Mouse (Mus musculus): Measurements from ENCODE around the gene Adamts14. TPM values are rescaled to one million over a fixed set of nuclear protein-coding genes. Genes with fewer than 3 reads are reported as not detected.

The Adamts14 gene
- total RNA-seq, 2 experiments from 2014 or later = 2.1 to 2.4 TPM

DNA sequence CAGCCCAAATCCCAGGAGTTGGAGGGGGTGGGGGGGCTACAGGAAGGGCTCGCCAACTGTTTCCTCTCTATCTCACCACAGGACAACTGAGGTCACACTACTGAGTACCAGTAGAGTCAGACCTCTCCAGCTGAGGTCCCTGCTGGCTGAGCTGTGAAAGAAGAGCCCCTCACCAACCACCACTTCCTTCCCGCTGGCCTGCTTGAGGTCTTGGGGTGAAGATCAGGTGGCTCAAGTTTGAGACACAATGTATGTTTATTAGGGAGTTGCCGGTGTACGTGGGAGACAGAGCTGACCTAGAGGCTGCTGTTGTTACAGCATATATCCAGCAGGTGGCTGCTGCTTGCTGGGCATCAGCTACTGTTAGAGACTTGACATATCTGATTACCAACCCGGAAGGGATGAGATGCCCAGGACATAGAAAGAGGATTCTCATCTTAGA is 2.5 kb upstream of the Adamts14 start:
- no peak for DNase-seq

DNA sequence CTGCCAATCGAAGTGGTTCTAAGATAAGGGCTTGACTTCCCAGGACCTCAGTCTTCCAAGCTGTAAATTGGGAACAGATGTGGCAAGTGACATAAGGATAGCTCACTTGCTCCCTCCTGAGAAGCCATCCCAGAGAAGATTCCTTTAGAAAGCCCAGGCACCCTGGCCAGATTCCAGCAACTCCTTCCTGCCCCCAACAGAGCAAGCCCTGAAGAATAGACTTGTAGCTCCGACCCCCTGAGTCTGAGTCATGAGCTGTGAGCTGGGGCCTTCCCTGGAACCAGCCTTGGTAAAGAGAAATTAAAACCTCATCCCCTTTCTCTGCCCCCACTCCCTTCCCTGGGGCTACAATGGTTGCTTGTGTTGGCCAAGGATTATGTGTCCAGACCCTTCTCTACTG is 1.3 kb upstream of the Adamts14 start:
- DNase-seq = no peak

DNA sequence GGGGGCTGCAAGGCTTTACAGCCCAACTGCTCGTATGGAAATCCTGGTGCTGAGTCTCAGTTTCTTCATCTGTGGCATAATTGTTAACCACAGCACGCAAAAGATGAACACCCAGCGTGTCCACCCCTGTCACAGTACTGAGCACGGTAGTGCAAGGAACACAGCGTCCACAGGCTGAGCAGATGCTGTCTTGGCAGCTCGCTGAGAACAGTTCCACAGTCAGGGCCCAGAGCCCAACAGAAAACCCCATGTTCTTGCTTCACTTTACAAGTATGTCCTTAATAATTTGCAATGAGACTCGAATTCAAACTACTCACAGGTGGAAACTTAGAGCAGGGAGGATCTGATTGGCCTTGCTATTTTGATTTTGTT is 592 bp upstream of the Adamts14 start:
- DNase-seq = peak; percentile 70

DNA sequence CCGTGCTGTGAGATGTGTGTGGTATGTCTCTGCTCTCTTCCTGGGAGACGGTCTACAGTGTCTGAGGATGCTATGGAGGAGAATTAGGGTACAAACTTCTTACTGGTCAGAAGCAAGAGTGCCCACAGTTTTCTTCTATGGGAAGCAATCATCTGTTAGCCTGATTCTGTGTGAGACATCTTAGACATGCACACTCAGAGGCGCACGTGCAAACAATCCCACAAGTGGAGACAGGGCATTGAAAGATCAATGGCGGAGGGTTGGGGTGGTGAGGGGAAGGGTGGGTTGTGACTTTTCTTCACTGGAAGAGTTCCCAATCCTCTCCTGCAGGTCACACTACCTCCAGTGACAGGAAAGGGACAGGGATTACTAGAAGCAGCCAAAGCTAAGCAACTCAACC is 607 bp downstream of the Adamts14 start:
- no peak for DNase-seq

DNA sequence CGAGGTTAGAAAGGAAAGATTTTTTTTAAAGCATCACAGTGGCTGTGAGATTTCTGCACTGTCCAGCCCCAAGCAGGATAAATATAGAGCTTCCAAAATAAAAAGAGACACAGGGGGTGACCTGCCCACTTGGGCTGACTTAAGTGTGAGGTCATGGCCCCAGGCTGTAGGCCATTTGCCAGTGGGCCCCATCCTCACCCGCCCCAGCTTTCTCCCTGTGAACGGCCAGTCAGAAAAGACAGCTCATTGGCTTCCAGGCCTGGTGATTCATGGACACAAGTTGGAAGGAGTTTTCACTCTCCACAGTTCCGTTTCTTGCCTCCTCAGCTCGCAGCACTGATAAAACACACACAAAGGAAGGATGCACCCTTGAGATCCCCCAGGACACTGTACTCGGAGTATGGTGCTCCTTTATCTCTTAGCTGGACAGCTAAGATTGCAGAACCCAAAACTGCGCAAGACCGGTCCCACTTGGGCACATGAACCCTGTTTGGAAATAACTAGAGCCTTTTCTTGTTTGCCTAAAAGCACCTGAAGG is 1.1 kb downstream of the Adamts14 start:
- peak; percentile 68 for DNase-seq

DNA sequence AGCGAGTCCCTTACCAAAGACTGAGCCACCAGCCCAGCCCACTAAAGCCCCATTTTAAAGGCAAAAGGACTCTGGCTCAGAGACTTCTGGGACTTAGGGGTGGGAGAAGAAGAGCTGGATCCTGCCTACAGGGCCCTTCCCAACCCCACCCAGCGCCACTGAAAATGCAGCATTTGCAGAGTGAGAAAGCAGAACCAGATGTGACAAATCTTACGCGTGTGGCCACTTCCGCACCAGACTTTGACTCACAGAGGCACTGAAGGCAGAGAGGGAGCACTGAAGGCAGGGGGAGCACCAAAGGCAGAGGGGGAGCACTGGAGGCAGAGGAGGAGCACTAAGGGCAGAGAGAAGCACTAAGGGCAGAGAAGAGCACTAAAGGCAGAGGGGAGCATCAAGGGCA is 5.9 kb downstream of the Adamts14 start:
- DNase-seq = no peak

DNA sequence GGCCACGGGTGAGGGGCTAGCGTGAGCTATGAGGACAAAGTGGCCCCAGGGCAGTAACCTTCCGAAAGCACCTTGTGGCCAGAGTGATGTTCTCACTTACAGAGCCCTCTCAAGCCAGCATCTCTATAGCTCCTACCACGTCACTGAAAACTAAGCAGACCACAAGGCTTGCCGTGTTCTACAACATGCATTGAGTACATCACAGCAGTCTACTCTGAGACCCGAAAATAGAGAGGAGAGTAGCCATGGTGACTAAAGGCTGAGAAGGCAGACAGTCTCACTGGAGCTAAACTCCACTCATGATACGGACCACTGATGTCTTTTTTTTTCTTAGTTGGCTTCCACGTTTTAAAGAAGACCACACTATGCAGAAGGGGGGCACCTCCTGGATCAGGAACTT is 9.6 kb downstream of the Adamts14 start:
- DNase-seq = no peak

DNA sequence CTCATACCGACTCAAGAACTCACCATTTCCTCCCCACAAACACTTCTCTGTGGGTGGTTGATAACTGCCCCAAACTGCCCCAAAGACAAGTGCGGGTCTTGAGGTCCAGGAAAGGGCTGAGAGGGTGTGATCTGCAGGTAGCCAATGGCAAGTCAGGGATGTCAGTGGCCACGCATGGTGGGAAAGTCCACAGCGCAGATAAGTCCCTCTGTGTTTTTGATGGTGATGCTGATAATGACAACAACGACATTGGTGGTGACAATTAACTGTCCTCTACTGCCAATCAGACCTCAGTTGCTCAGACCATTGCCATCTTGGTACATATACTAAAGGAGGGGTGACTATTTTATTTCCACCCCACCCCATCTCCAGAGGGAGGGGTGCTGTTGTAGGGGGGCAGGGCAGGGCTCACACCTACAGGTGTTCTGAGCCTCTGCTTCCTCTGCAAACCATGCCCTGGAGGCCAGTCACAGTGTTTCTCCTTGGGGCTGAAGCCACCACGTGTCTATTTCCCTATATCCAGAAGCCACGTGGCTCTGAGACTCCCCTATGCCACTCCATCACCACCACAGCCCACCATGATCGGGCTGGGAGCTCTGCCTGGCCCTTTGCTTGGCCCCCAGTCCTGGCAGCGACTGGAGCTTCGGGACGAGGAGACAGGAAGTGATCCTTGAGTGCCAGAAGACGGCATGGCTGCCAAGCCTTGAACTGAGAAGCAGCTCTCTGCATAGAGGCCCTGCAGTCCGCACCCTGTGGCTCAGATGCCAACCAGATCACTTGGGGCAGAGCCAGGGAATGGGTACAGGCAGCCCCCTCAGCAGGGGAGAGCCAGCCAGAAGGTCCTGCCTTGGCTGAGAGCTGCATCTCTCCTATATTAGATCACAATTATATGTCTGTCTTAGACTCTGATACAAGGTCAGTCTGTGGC is 11.7 kb downstream of the Adamts14 start:
- no peak for DNase-seq

DNA sequence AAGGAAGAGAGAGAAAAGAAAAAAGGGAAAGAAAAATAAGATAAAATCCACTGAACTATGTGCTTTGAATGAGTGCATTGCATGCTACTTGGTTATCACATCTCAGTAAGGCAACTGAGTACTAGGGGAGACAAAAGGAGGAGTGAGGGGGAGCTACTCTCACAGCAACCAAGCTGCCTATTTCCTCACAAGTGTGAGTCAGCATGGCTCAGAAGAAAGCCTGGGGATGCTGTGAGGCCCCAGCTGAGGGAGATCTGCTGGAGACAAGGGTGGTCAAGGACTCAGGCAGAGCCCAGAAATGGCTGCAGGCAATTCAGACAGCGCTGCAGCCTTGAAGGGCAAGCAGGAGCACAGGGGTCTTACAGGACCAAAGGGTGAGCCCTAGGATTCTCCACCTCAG is 15.1 kb downstream of the Adamts14 start:
- no peak for DNase-seq

DNA sequence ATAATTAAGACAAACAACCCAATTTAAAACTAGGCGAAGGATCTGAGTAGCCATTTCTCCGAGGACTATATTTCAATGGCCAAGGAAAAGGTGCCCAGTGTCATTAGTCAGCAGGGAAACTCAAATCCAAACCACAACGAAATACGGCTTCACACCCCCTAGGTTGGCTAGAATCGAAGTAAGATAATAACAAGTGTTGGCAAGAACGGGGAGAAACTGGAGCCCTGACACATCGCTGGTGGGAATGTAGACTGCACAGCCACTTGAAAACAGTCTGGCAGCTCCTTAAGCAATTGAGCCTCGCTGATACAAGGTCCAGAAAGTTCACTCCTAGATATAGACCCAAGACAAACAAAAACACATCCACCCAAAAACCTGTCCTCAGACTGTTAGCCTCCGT is 16.6 kb downstream of the Adamts14 start:
- DNase-seq = peak; percentile 48

DNA sequence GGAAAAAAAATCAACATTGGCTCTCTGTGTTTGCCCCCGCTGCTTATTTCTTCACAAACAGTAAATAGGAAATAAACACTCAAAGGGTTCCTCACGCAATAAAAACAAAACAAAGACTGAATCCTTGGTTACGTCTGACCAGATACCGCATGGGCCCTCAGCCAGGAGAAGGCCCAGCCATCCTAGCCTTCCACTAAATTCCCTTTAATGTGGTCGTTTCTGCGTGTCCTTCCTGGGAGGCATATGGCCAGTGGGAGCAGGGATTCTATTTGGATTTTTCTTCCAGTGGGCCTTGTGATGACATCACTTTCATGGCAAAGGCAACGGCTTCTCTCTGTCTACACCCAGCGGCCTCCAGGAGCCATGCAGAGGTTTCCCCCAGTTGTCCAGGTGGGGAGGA is 18.0 kb downstream of the Adamts14 start:
- DNase-seq = no peak

DNA sequence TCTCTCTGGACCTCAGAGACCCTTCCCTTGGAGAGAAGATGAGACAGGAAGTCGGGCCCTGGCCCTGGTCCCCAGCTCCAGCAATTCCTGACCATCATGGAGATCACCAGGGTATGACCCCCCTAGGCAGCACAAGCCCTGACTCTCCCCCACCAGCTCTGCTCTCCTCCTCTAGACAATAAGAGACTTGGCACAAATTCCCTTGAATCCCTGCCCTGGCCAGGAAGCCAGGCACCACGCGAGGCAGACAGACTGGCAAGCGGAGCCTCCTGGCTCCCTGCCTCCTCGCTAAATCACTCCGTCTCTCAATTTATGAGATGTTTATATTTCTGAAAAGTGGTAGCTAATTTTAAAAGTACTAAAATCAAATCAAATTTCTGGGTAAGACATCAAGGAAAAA is 18.5 kb downstream of the Adamts14 start:
- DNase-seq = no peak

DNA sequence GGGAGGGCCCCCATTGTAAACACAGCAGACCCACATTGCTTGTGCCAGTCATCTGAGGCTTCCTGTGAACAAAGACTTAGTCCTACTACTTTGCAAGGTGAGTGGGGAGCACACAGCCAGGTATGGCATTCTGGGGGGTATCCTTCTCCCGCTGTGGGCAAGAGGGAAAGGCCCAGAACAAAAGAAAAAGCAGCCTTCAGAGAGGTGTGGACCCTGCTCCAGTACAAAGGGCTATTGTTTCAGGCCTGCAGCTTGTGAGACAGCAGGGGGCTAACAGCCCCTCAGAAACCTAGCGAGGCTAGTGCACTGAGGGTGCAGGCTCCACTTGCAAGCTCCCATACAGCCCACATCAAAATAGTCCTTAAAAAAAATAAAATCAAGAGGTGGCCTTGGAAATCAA is 23.3 kb downstream of the Adamts14 start:
- DNase-seq = no peak

DNA sequence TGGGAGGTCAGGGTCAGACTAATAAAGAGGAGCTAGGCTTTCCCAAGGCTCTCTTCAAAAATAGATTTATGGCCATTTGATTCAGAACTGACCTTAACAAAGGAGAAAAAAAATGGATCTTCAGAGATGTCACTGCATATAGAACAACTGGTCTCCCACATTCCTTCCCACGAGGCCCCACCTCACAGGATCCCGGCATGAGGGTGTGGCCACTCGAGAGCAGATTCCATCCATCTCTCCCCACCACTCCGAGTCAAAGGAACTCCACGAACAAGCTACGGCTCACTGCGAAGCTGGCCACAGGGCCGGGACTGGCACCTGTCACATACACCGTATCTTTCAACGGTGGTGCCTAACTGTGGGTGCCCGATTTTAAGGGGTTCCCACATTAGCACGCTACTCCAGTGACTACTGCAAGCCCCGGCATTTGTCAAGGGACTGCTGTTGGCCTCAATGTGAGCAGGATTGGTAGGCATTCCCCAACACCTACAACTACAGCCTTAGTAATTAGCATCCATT is 24.6 kb downstream of the Adamts14 start:
- no peak for DNase-seq

DNA sequence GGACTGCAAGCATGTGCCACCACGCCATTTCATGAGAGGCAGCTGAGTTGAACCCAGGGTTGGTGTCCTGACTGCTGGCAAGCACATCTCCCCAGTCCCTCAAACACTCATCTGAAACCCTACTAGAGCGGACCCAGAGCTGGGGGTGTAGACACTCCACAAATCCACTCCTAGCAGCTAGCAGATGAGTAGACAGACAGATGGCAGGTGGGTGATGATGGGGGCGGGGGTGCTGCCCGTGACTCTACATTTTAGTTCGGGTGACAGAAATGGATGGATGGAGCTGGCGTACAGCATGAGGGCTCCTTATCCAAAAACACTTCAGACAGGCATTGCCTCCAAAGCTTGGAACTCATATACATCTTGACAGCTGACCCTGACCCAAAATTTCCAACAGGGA is 26.9 kb downstream of the Adamts14 start:
- DNase-seq = no peak

DNA sequence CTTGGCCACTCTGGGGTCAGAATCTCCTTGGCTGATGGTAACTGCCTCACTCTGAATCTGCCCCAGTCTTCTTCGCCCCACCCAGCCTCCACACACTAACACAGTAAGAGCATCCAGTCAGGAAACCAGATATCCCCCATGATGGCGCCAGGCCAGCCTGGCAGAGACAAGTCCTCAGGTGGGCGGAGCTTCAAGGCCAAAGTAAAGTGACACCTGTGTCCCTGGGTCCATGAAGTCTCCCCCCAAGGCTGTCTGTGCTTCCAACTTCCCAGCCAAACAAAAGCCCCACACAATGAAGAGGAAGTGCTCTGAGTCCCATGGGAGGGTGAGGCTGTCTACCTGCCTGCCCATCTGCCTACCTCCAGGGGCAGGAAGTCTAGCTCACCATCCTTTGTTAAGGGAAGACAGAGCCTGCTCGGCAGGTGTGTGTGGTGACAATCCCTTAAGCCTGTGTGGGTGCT is 31.2 kb downstream of the Adamts14 start:
- no peak for DNase-seq

DNA sequence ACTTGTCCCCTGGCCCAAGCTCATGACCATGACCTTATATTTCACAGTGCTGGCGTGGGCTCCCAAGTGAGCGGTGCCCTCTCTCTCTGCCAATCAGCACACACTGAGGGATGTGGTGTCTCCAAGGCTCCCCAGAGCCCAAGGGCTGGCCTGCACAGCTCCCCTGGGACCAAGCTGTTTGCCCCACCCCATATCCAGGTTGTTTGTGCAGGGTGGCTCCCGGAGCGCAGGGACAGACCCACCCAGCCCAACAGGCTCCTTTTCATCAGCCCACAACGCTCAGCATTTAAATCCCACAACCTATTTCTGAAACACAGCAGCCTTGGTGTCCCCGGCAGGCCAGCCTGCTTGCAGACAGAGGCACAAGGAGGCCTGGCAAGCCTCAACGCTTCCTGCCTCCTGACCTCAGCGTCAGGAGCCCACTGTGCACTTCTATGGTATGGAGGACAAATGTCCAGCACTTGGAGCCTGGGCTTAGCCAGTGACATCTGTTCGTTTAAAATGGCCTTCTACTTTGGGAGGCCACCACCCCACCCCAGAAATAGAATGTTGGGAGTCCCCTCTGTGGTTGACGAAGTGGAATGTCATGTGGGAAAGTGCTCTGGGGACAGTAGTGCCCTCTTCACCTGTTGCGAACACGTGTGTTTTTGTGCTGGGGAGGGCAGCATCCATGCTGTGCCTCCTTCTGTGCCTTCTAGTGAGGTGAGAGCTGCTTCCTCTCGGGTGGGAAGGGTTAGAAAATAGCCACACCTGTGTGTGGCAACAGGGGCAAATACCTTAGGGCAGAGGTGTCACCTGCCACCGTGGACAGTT is 32.9 kb downstream of the Adamts14 start:
- DNase-seq = no peak

DNA sequence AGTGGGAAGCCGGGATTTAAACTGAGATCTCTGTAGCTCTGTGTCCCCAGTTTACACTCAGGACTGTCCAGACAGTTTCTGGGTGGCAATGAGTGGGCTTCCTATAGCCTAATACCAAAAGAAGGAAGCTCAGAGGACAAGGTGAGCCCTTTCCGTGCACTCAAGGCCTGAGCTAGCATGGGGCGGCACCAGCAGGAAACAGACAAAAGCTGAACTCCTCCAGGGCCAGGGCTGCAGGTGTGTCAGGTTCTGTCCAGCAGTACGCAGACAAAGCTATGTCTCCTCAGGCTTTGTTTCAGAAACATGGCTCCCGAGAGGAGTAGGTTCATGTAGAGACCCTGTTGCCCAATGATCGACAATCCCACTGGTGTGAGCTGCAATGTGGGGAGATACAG is 35.9 kb downstream of the Adamts14 start:
- no peak for DNase-seq

DNA sequence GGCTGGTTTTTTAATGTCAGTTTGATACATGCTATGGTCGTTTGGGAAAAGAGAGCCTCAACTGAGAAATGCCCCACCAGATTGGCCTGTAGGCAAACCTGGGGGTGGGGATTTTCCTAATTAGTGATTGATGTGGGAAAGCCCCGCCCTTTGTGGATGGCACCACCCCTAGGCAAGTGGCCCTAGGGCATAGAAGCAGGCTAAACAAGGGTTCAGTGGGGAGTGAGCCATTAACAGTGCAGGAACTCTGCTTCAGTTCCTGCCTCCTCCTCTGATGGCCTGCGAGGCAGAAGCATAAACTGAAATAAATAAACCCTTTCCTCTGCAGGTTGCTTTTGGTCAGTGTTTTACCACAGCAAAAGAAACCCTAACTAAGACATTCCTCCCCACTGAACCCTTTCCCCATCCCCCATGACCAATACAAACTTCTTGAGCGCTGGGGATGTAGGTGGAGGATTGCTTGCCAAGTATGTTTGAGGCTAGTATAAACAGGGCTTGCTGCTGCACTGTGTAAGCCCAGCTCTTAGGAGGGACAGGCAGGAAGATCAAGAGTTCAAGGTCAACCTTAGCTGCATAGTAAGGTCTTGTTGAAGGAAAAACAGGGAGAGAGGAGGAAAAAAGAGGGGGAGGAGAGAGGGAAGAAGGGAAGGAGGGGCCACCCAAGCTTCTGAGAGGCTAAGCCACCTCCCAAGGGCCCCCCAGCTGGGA is 36.4 kb downstream of the Adamts14 start:
- DNase-seq = no peak

DNA sequence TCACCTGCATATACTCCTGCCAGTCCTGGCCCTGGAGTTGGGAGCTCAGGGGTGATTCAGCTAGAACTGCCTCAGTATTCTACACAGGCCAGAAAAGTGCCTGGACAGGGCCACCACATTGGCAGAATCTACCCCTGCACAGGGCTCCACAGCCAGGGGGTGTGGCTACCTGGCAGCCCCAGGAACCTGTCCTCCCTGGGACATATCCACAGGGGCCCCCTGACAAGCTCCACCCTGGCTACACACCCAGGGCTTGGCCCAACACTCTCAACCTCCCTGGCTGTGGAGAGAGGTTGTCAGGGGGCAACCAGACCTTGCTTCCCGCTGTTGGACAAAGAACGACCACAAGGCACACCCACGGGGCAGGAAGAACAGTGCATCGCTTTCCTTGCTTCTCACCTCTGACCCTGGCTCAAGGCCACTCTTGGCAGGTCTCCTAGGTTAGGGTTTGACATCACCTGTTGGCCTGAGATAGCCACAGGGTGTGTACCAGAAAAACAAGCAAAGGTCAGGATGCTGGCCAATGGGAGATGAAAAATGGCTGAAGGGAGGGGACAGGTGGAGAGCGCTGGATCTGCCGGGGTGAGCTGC is 37.5 kb downstream of the Adamts14 start:
- DNase-seq = no peak

DNA sequence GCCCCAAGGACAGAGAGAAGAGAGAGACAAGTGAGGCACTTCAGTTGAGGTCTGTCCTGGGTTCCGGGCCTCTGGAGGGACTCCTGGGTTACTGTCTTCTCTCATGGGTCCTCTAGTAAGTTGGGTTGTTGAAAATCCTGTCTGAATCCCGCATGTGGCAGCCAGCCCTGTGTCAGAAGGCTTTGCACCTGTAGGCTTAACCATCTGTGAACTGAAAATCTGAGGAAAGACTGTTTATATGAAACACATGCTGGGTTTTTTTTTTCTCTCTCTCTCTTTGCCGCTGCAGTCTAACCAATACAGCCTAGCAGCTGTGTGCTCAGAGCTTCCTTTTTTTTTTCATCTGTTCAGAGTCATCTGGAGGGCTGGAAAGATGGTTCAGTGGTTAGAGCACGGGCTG is 38.9 kb downstream of the Adamts14 start:
- no peak for DNase-seq
